Mouse (Mus musculus) heart, embryonic 16.5 days (tissue): ENCODE results near the gene Cetn4. TPM values are rescaled to one million over a fixed set of nuclear protein-coding genes. Genes with fewer than 3 reads are reported as not detected.

ENCODE experiments used
- ATAC-seq: fragments of 200-750 bp; cut with Nextera tagmentation; replicated peaks from 2 replicates; pipeline ENCODE4 v1.8.0; 2017; ENCODE audit warnings: moderate number of reproducible peaks; ENCODE audit not compliant: insufficient read depth, low FRiP score; ENCODE audit errors: extremely low read depth
- H3K27ac ChIP-seq: fragments of 300-500 bp; sonication (generic); 2 replicates; pipeline ENCODE4 v1.5.1; 2014; ENCODE audit warnings: mild to moderate bottlenecking, low read length, control low read depth, moderate library complexity
- H3K27me3 ChIP-seq: fragments of 300-500 bp; sonication (generic); 2 replicates; pipeline ENCODE4 v1.6.1; 2014; ENCODE audit warnings: low read length, mixed read lengths; ENCODE audit not compliant: control insufficient read depth, insufficient read depth
- H3K36me3 ChIP-seq: fragments of 300-500 bp; sonication (generic); 2 replicates; pipeline ENCODE4 v1.6.1; 2014; ENCODE audit not compliant: control insufficient read depth, insufficient read depth
- H3K4me1 ChIP-seq: fragments of 300-500 bp; sonication (generic); 2 replicates; pipeline ENCODE4 v1.6.1; 2014; ENCODE audit warnings: low read length, mixed read lengths; ENCODE audit not compliant: control insufficient read depth, insufficient read depth
- H3K4me2 ChIP-seq: fragments of 300-500 bp; sonication (generic); 2 replicates; pipeline ENCODE4 v1.6.1; 2014; ENCODE audit warnings: low read depth, mild to moderate bottlenecking, control low read depth, low read length
- H3K4me3 ChIP-seq: fragments of 300-500 bp; sonication (generic); 2 replicates; pipeline ENCODE4 v1.5.1; 2014; ENCODE audit warnings: mild to moderate bottlenecking, control low read depth, low read length
- H3K9ac ChIP-seq: fragments of 300-500 bp; sonication (generic); 2 replicates; pipeline ENCODE4 v1.6.1; 2014; ENCODE audit warnings: low read length, control low read depth
- H3K9me3 ChIP-seq: fragments of 300-500 bp; sonication (generic); replicated peaks from 2 replicates; pipeline ENCODE4 v1.6.1; 2016; ENCODE audit warnings: low read length; ENCODE audit not compliant: control insufficient read depth
- WGBS: fragments of 180-500 bp; shearing (Covaris S2); extraction: QIAGEN DNeasy Blood & Tissue Kit; methylation state at CpG from one replicate; pipeline ENCODE4 v1.1.7; 2014; 5-methylcytosine and 5-hydroxymethylcytosine counted together
- polyA plus RNA-seq: library from polyadenylated mRNA; unstranded; fragments of >200 nt; fragmentation: Nextera tagmentation; extraction: Ambion mirVana; gene quantifications from 2 replicates; pipeline ENCODE4 v1.2.1, GENCODE M21; 2015

The Cetn4 gene
- polyA plus RNA-seq, 1 experiment from 2014 or later = 1.6 TPM

- no peak overlapping the region for H3K4me3 ChIP-seq
- H3K9me3 ChIP-seq = no peaks in the 10 kb centered on the region
- no peak overlapping the region for H3K27ac ChIP-seq
- H3K9ac ChIP-seq = no peak overlapping the region
- H3K4me1 ChIP-seq = 0 out of 2 replicates have a peak, but pooled peaks cover 2% of the 10 kb centered on the region
- no peak overlapping the region for H3K4me2 ChIP-seq
- ATAC-seq = no peak
- peaks cover 5% of the 10 kb centered on the region; the same call in 1 of the 2 replicates for H3K36me3 ChIP-seq
- H3K27me3 ChIP-seq = no peaks in the 10 kb centered on the region
- WGBS = 96% methylated on average over 1 of the region's 1 CpGs
Observed at GRCm38 (mm10) chr3:37316233-37316632, 3.7 kb upstream of the Cetn4 start.

- Histone ChIP-seq H3K27ac (no peak overlapping the region), H3K4me2 (peak overlapping the region; percentile 81), H3K4me3 (peak overlapping the region; percentile 69), H3K27me3 (no peaks in the 10 kb centered on the region), H3K4me1 (0 out of 2 replicates have a peak, but pooled peaks cover 2% of the 10 kb centered on the region), H3K9ac (peak overlapping the region; percentile 79), H3K9me3 (no peaks in the 10 kb centered on the region; the same call in 1 of the 2 replicates), H3K36me3 (no peaks in the 10 kb centered on the region)
- 32% methylated on average over 1 of the region's 1 CpGs for WGBS
- ATAC-seq = no peak
Observed at GRCm38 (mm10) chr3:37313371-37313770, 863 bp upstream of the Cetn4 start.

- Histone ChIP-seq H3K9me3 (no peaks in the 10 kb centered on the region; the same call in 1 of the 2 replicates), H3K4me1 (0 out of 2 replicates have a peak, but pooled peaks cover 2% of the 10 kb centered on the region), H3K9ac (peak overlapping the region; percentile 79), H3K4me2 (peak overlapping the region; percentile 81), H3K27me3 (no peaks in the 10 kb centered on the region), H3K4me3 (peak overlapping the region; percentile 69), H3K27ac (no peak overlapping the region), H3K36me3 (no peaks in the 10 kb centered on the region)
- WGBS = 2% methylated on average over 10 of the region's 10 CpGs
- ATAC-seq = no peak; the same call in 1 of the 2 replicates
Observed at GRCm38 (mm10) chr3:37311897-37312369, 575 bp downstream of the Cetn4 start.

- Histone ChIP-seq H3K4me1 (no peaks in the 10 kb centered on the region), H3K4me3 (no peak overlapping the region), H3K4me2 (no peak overlapping the region), H3K9me3 (no peaks in the 10 kb centered on the region), H3K27me3 (no peaks in the 10 kb centered on the region), H3K27ac (no peak overlapping the region), H3K9ac (no peak overlapping the region), H3K36me3 (no peaks in the 10 kb centered on the region)
- ATAC-seq = no peak
- WGBS = 57% methylated on average over 8 of the region's 8 CpGs
Observed at GRCm38 (mm10) chr3:37303392-37304139, 8.9 kb downstream of the Cetn4 start.

- 31% methylated on average over 12 of the region's 12 CpGs for WGBS
- Histone ChIP-seq H3K4me2 (no peak overlapping the region), H3K9me3 (no peaks in the 10 kb centered on the region), H3K9ac (no peak overlapping the region), H3K4me1 (no peaks in the 10 kb centered on the region), H3K27ac (no peak overlapping the region), H3K27me3 (no peaks in the 10 kb centered on the region), H3K4me3 (no peak overlapping the region), H3K36me3 (no peaks in the 10 kb centered on the region)
- no peak for ATAC-seq
Observed at GRCm38 (mm10) chr3:37302685-37303084, 9.8 kb downstream of the Cetn4 start.

GRCm38 (mm10) chr3:37299470-37299869, 13.0 kb downstream of the Cetn4 start:
- 68% methylated on average over 3 of the region's 3 CpGs for WGBS
- Histone ChIP-seq H3K27ac (no peak overlapping the region), H3K36me3 (no peaks in the 10 kb centered on the region), H3K4me3 (no peak overlapping the region), H3K4me2 (no peak overlapping the region), H3K4me1 (no peaks in the 10 kb centered on the region), H3K9me3 (no peaks in the 10 kb centered on the region), H3K9ac (no peak overlapping the region), H3K27me3 (no peaks in the 10 kb centered on the region)
- ATAC-seq = no peak

- WGBS = 61% methylated on average over 2 of the region's 2 CpGs
- Histone ChIP-seq H3K9ac (no peak overlapping the region), H3K4me1 (no peaks in the 10 kb centered on the region), H3K4me3 (no peak overlapping the region), H3K27me3 (no peaks in the 10 kb centered on the region), H3K36me3 (no peaks in the 10 kb centered on the region), H3K27ac (no peak overlapping the region), H3K9me3 (no peaks in the 10 kb centered on the region), H3K4me2 (no peak overlapping the region)
- ATAC-seq = no peak
Observed at GRCm38 (mm10) chr3:37292654-37293053, 19.9 kb downstream of the Cetn4 start.

GRCm38 (mm10) chr3:37291929-37292328, 20.6 kb downstream of the Cetn4 start:
- 78% methylated on average over 2 of the region's 2 CpGs for WGBS
- no peak overlapping the region for H3K9ac ChIP-seq
- H3K9me3 ChIP-seq = no peaks in the 10 kb centered on the region
- H3K27me3 ChIP-seq = no peaks in the 10 kb centered on the region
- H3K36me3 ChIP-seq = no peaks in the 10 kb centered on the region
- H3K4me1 ChIP-seq = no peaks in the 10 kb centered on the region
- H3K4me2 ChIP-seq = no peak overlapping the region
- ATAC-seq = no peak
- H3K4me3 ChIP-seq = no peak overlapping the region
- H3K27ac ChIP-seq = no peak overlapping the region

GRCm38 (mm10) chr3:37290881-37291541, 21.5 kb downstream of the Cetn4 start:
- Histone ChIP-seq H3K4me3 (no peak overlapping the region), H3K36me3 (no peaks in the 10 kb centered on the region), H3K9ac (no peak overlapping the region), H3K27me3 (no peaks in the 10 kb centered on the region), H3K27ac (no peak overlapping the region), H3K4me2 (no peak overlapping the region), H3K4me1 (no peaks in the 10 kb centered on the region), H3K9me3 (no peaks in the 10 kb centered on the region)
- 67% methylated on average over 7 of the region's 7 CpGs for WGBS
- ATAC-seq = no peak
